Mouse (Mus musculus) ES-E14 (cell line): ENCODE results near the gene Lrrc1.

Source experiments
- CHD2 ChIP-seq: IDR thresholded peaks from 2 replicates; pipeline ENCODE4 v1.6.1; 2014; ENCODE audit warnings: mild to moderate bottlenecking, low read depth, low read length, inconsistent platforms
- MAFK ChIP-seq: IDR thresholded peaks from 2 replicates; pipeline ENCODE4 v1.6.1; 2014; ENCODE audit warnings: mild to moderate bottlenecking, low read depth, low read length, inconsistent platforms; ENCODE audit not compliant: insufficient read depth
- ZC3H11A ChIP-seq: IDR thresholded peaks from 2 replicates; pipeline ENCODE4 v1.6.1; 2012; ENCODE audit warnings: low read depth, mild to moderate bottlenecking, inconsistent platforms, low read length, borderline replicate concordance
- ZNF384 ChIP-seq: IDR thresholded peaks from 2 replicates; pipeline ENCODE4 v1.6.1; 2012; ENCODE audit warnings: low read depth, low read length, inconsistent platforms

GRCm38 (mm10) chr9:77546010-77546409 lies 1.3 kb upstream of the Lrrc1 start:
- TF ChIP-seq MAFK (no peak), ZC3H11A (no peak), ZNF384 (no peak), CHD2 (no peak)
